Mouse (Mus musculus) C2C12 (cell line): Measurements from ENCODE around the gene Gapvd1. TPM values are rescaled to one million over a fixed set of nuclear protein-coding genes. Genes with fewer than 3 reads are reported as not detected.

ENCODE experiments used
- H3K27me3 ChIP-seq: one replicate; pipeline ENCODE4 v1.6.1; 2011; ENCODE audit not compliant: control insufficient read depth, insufficient read depth, insufficient read length
- H3K36me3 ChIP-seq: one replicate; pipeline ENCODE4 v1.6.1; 2011; ENCODE audit not compliant: control insufficient read depth, insufficient read depth
- H3K4me3 ChIP-seq: one replicate; pipeline ENCODE4 v1.5.1; 2011; ENCODE audit warnings: mild to moderate bottlenecking, control low read depth; ENCODE audit not compliant: poor library complexity, insufficient read depth, severe bottlenecking
- H3K79me2 ChIP-seq: one replicate; pipeline ENCODE4 v1.6.1; 2011; ENCODE audit not compliant: control insufficient read depth, insufficient read depth
- H3K79me3 ChIP-seq: one replicate; pipeline ENCODE4 v1.6.1; 2011; ENCODE audit warnings: low read depth, control low read depth
- H3ac ChIP-seq: one replicate; pipeline ENCODE3; 2011; ENCODE audit warnings: low read depth; ENCODE audit not compliant: control insufficient read depth, insufficient read length
- CEBPB ChIP-seq: IDR thresholded peaks from one replicate; pipeline ENCODE4 v1.6.1; 2011; ENCODE audit warnings: low read depth, mild to moderate bottlenecking, control low read depth, moderate library complexity
- CTCF ChIP-seq: IDR thresholded peaks from one replicate; pipeline ENCODE4 v1.5.1; 2011; ENCODE audit not compliant: control insufficient read depth, insufficient read depth, insufficient read length
- FOSL1 ChIP-seq: IDR thresholded peaks from one replicate; pipeline ENCODE4 v1.8.0; 2011; ENCODE audit warnings: mild to moderate bottlenecking, low read length; ENCODE audit not compliant: poor library complexity, insufficient read depth, severe bottlenecking
- MAX ChIP-seq: IDR thresholded peaks from one replicate; pipeline ENCODE4 v1.6.1; 2011; ENCODE audit warnings: mild to moderate bottlenecking, control low read depth
- MYOD1 ChIP-seq: IDR thresholded peaks from one replicate; pipeline ENCODE4 v1.6.1; 2011; ENCODE audit warnings: low read depth; ENCODE audit not compliant: control insufficient read depth, insufficient read length
- MYOG ChIP-seq: IDR thresholded peaks from one replicate; pipeline ENCODE4 v1.6.1; 2011; ENCODE audit not compliant: control insufficient read depth, insufficient read length; ENCODE audit errors: extremely low read depth
- USF1 ChIP-seq: IDR thresholded peaks from one replicate; pipeline ENCODE4 v1.6.1; 2011; ENCODE audit warnings: low read depth, mild to moderate bottlenecking, control low read depth, moderate library complexity
- polyA plus RNA-seq: library from polyadenylated mRNA; unstranded; fragments of >200 nt; fragmentation: generic; extraction: Trizol; gene quantifications from one replicate; pipeline ENCODE4 v1.2.1, GENCODE M21; 2012; ENCODE audit warnings: missing spikeins

The Gapvd1 gene
- polyA plus RNA-seq, 1 experiment: 23.6 TPM

- Histone ChIP-seq H3ac (peak overlapping the region; percentile 58), H3K36me3 (no peaks in the 10 kb centered on the region), H3K79me3 (no peaks in the 10 kb centered on the region), H3K27me3 (no peaks in the 10 kb centered on the region), H3K4me3 (peak overlapping the region; percentile 11), H3K79me2 (no peaks in the 10 kb centered on the region)
- peak; percentile 99 for TF ChIP-seq CTCF
- TF ChIP-seq USF1: no peak
- TF ChIP-seq MAX: peak; percentile 79
Observed at GRCm38 (mm10) chr2:34638955-34639650, 115.9 kb downstream of the Gapvd1 start.

GRCm38 (mm10) chr2:34635249-34636165, 119.5 kb downstream of the Gapvd1 start:
- H3ac ChIP-seq: no peak overlapping the region
- H3K36me3 ChIP-seq: no peaks in the 10 kb centered on the region
- H3K27me3 ChIP-seq: no peaks in the 10 kb centered on the region
- H3K4me3 ChIP-seq: no peak overlapping the region
- no peaks in the 10 kb centered on the region for H3K79me2 ChIP-seq
- no peak for TF ChIP-seq USF1
- no peaks in the 10 kb centered on the region for H3K79me3 ChIP-seq

GRCm38 (mm10) chr2:34632051-34632450, 123.0 kb downstream of the Gapvd1 start:
- Histone ChIP-seq H3ac (no peak overlapping the region), H3K79me2 (no peaks in the 10 kb centered on the region), H3K27me3 (no peaks in the 10 kb centered on the region), H3K36me3 (no peaks in the 10 kb centered on the region), H3K4me3 (no peak overlapping the region), H3K79me3 (no peaks in the 10 kb centered on the region)
- TF ChIP-seq CTCF: no peak
- no peak for TF ChIP-seq CEBPB
- TF ChIP-seq MYOD1: no peak
- no peak for TF ChIP-seq USF1
- TF ChIP-seq MAX: no peak
- no peak for TF ChIP-seq MYOG
- TF ChIP-seq FOSL1: no peak

GRCm38 (mm10) chr2:34630445-34630844, 124.6 kb downstream of the Gapvd1 start:
- TF ChIP-seq CEBPB (no peak), MYOD1 (no peak), MAX (no peak), MYOG (no peak), USF1 (no peak), FOSL1 (no peak), CTCF (no peak)
- Histone ChIP-seq H3ac (no peak overlapping the region), H3K27me3 (no peaks in the 10 kb centered on the region), H3K4me3 (no peak overlapping the region), H3K79me2 (no peaks in the 10 kb centered on the region), H3K36me3 (no peaks in the 10 kb centered on the region), H3K79me3 (no peaks in the 10 kb centered on the region)

- H3K4me3 ChIP-seq: no peak overlapping the region
- no peaks in the 10 kb centered on the region for H3K79me3 ChIP-seq
- H3K36me3 ChIP-seq: no peaks in the 10 kb centered on the region
- H3K27me3 ChIP-seq: no peaks in the 10 kb centered on the region
- no peak overlapping the region for H3ac ChIP-seq
- no peaks in the 10 kb centered on the region for H3K79me2 ChIP-seq
- no peak for TF ChIP-seq FOSL1
- no peak for TF ChIP-seq MAX
- no peak for TF ChIP-seq USF1
- no peak for TF ChIP-seq MYOG
- no peak for TF ChIP-seq CTCF
- TF ChIP-seq MYOD1: no peak
- no peak for TF ChIP-seq CEBPB
Observed at GRCm38 (mm10) chr2:34629758-34630157, 125.3 kb downstream of the Gapvd1 start.

- peaks cover under 1% of the 10 kb centered on the region for H3K36me3 ChIP-seq
- no peak overlapping the region for H3K4me3 ChIP-seq
- no peaks in the 10 kb centered on the region for H3K79me2 ChIP-seq
- no peak overlapping the region for H3ac ChIP-seq
- H3K27me3 ChIP-seq: no peaks in the 10 kb centered on the region
- TF ChIP-seq MYOD1 (no peak), CEBPB (peak; percentile 39)
- H3K79me3 ChIP-seq: no peaks in the 10 kb centered on the region
Observed at GRCm38 (mm10) chr2:34628903-34629540, 126.0 kb downstream of the Gapvd1 start.
